Mouse (Mus musculus) megakaryocyte, embryonic 14.5 days (primary cell): ENCODE data around the gene Prr36.

ENCODE experiments used
- FLI1 ChIP-seq: IDR thresholded peaks from 2 replicates; pipeline ENCODE4 v1.6.1; 2012; ENCODE audit warnings: low read length, inconsistent platforms, mixed read lengths
- GATA1 ChIP-seq: IDR thresholded peaks from 3 replicates; pipeline ENCODE4 v1.6.1; 2012; ENCODE audit warnings: mixed read lengths, low read length, inconsistent platforms, borderline replicate concordance

DNA sequence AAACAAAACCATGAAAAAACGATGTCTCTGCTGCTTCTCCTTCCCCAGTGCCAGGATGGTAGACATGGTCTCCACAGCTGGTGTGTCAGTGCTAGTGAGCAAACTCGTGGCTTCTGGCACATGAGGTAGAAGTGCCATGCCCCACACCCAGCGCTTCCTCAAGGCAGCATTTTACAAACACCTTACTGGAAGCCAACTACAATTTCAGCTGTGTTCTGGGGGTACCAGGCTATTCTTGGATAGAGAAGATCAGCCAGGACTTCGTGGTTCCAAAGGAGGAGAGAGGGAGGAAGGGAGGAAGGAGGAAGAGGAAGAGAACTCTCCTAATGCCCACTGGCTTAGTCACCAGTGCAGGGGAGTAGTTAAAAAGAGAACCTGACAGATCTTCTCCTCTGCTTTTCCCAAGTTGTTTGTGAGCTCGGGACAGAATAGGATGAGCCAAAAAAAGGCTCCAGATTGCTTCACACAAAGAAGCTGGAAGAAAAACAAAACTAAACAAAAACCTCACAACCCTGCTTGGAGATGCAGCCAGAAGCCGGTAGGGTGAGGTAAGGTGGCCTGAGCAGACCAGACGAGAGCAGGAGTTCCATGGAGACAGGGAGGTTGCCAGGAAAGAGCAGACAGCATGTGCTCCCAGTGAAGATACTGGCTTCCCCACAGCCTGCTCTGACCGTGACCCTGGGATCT is 46.0 kb upstream of the Prr36 start:
- TF ChIP-seq GATA1 (no peak), FLI1 (no peak)
